Mouse (Mus musculus): ENCODE measurements around the gene Rasgrp2.
A peak's percentile ranks its signal among the peaks of the same experiment; 100 is the strongest.

- TF ChIP-seq CTCF (IDR thresholded peaks at IDR 0.05; ENCODE audit: control insufficient read depth, insufficient read depth, low read length) (peak; percentile 80), POLR2A (IDR thresholded peaks at IDR 0.05; ENCODE audit: borderline replicate concordance, control insufficient read depth, low read depth, low read length) (peak; percentile 57; the same call in 1 of the 2 replicates)
These were observed 2.1 kb downstream of the Rasgrp2 start for GRCm38 (mm10) chr19:6401131-6401815.

All from bone marrow, adult 2 months (tissue).